23 mouse cellular contexts compared by ENCODE assay signal in genomic region chr7:69097587-69098095, GRCm38 (mm10).
DNase-seq lines count a peak whose midpoint lies in the region; ATAC-seq and TF ChIP-seq lines count a peak whose summit lies in the region.
"Had no signal": no experiment of that assay in that cellular context is flagged by ENCODE, and none has a peak within 500 bp of the region (broad histone marks: within the 10 kb centered on the region; RNA-seq: fewer than 3 reads in every experiment).

No protein-coding gene starts in this region.

- no peak overlapping the region for H3K27ac ChIP-seq in forebrain, postnatal 0 days (ENCODE audit: low read depth, low read length)
- no peak overlapping the region for H3K27ac ChIP-seq in forebrain, embryonic 15.5 days (replicated peaks)
- H3K27ac ChIP-seq in hindbrain, postnatal 0 days: no peak overlapping the region
- H3K27ac ChIP-seq: heart, embryonic 15.5 days; kidney, postnatal 0 days; limb, embryonic 13.5 days; liver, embryonic 12.5 days; neural tube, embryonic 15.5 days had no signal

- no peaks in the 10 kb centered on the region for H3K4me1 ChIP-seq in forebrain, postnatal 0 days (ENCODE audit: insufficient read depth)
- H3K4me1 ChIP-seq in forebrain, embryonic 15.5 days: peaks cover 4% of the 10 kb centered on the region; the same call in 1 of the 2 replicates
- no peaks in the 10 kb centered on the region for H3K4me1 ChIP-seq in hindbrain, postnatal 0 days (ENCODE audit: insufficient read depth, low read length)
- H3K4me1 ChIP-seq: heart, embryonic 15.5 days; liver, embryonic 12.5 days had no signal

- no peaks in the 10 kb centered on the region for H3K27me3 ChIP-seq in forebrain, postnatal 0 days (ENCODE audit: insufficient read depth, low read length)
- no peaks in the 10 kb centered on the region for H3K27me3 ChIP-seq in forebrain, embryonic 15.5 days
- H3K27me3 ChIP-seq in hindbrain, postnatal 0 days (ENCODE audit: insufficient read depth, low read length): no peaks in the 10 kb centered on the region
- H3K27me3 ChIP-seq: heart, embryonic 15.5 days; limb, embryonic 13.5 days; liver, embryonic 12.5 days; neural tube, embryonic 15.5 days had no signal

- no peak overlapping the region for H3K9ac ChIP-seq in forebrain, postnatal 0 days
- no peak overlapping the region for H3K9ac ChIP-seq in forebrain, embryonic 15.5 days (replicated peaks)
- no peak overlapping the region for H3K9ac ChIP-seq in hindbrain, postnatal 0 days (replicated peaks; ENCODE audit: low read length)
- H3K9ac ChIP-seq: heart, embryonic 15.5 days; limb, embryonic 13.5 days; liver, embryonic 12.5 days; neural tube, embryonic 15.5 days had no signal

- H3K36me3 ChIP-seq in forebrain, postnatal 0 days (ENCODE audit: insufficient read depth): no peaks in the 10 kb centered on the region
- H3K36me3 ChIP-seq in forebrain, embryonic 15.5 days: no peaks in the 10 kb centered on the region
- H3K36me3 ChIP-seq in hindbrain, postnatal 0 days (ENCODE audit: insufficient read depth, low read length): no peaks in the 10 kb centered on the region
- H3K36me3 ChIP-seq: heart, embryonic 15.5 days; limb, embryonic 13.5 days; liver, embryonic 12.5 days; neural tube, embryonic 15.5 days had no signal

- 35% methylated on average over 9 of the region's 9 CpGs for WGBS in forebrain, postnatal 0 days
- whole genome bisulfite sequencing in forebrain, embryonic 15.5 days: 48% methylated on average over 9 of the region's 9 CpGs
- WGBS in hindbrain, postnatal 0 days: 49% methylated on average over 9 of the region's 9 CpGs

- H3K9me3 ChIP-seq in forebrain, postnatal 0 days (ENCODE audit: low read length): no peaks in the 10 kb centered on the region
- no peaks in the 10 kb centered on the region for H3K9me3 ChIP-seq in forebrain, embryonic 15.5 days
- no peaks in the 10 kb centered on the region for H3K9me3 ChIP-seq in hindbrain, postnatal 0 days (ENCODE audit: low read length)
- H3K9me3 ChIP-seq: heart, embryonic 15.5 days; limb, embryonic 13.5 days; liver, embryonic 12.5 days; neural tube, embryonic 15.5 days had no signal

- peak; percentile 7 for DNase-seq in forebrain, postnatal 0 days
- peak; percentile 5 for DNase-seq in retina, embryonic 14.5 days (ENCODE audit: low spot score)
- no peak for DNase-seq in retina, postnatal 1 day
- DNase-seq in hindbrain, postnatal 0 days (ENCODE audit: low spot score): peak; percentile 17
- DNase-seq in cerebellum, adult 18-20 months: no peak
- no peak for DNase-seq in right cerebral cortex, postnatal 14 days
- DNase-seq in thymus, postnatal 36 days: no peak
- DNase-seq: adrenal gland, postnatal 25 days; cerebellum, adult 9-11 months; heart, postnatal 4 days; kidney, adult 2 months; layer of hippocampus, adult 9-11 months; lung, adult 18-20 months; lung, postnatal 10 days; spleen, adult 18-20 months; thymus, postnatal 14 days had no signal

- no peak for TF ChIP-seq CTCF in forebrain, postnatal 0 days (IDR thresholded peaks at IDR 0.05; ENCODE audit: low read depth)
- TF ChIP-seq CTCF in hindbrain, postnatal 0 days (IDR thresholded peaks at IDR 0.05; ENCODE audit: low read depth): no peak

- H3K4me3 ChIP-seq in forebrain, postnatal 0 days (ENCODE audit: low read depth, low read length): no peak overlapping the region
- no peak overlapping the region for H3K4me3 ChIP-seq in forebrain, embryonic 15.5 days
- H3K4me3 ChIP-seq in hindbrain, postnatal 0 days (ENCODE audit: low read length): no peak overlapping the region
- H3K4me3 ChIP-seq: heart, embryonic 15.5 days; limb, embryonic 13.5 days; liver, embryonic 12.5 days; neural tube, embryonic 15.5 days had no signal

- no peak overlapping the region for H3K4me2 ChIP-seq in forebrain, postnatal 0 days (ENCODE audit: low read depth)
- H3K4me2 ChIP-seq in forebrain, embryonic 15.5 days (replicated peaks): no peak overlapping the region
- H3K4me2 ChIP-seq in hindbrain, postnatal 0 days (ENCODE audit: low read depth, low read length): no peak overlapping the region
- H3K4me2 ChIP-seq: heart, embryonic 15.5 days; limb, embryonic 13.5 days; liver, embryonic 12.5 days; neural tube, embryonic 15.5 days had no signal

- ATAC-seq in forebrain, postnatal 0 days: no peak
- no peak for ATAC-seq in forebrain, embryonic 15.5 days (replicated peaks)
- ATAC-seq in hindbrain, postnatal 0 days: no peak
- ATAC-seq: CD4-positive, CD25-positive, alpha-beta regulatory T cell, adult 4 months; liver, embryonic 12.5 days had no signal

Comparison
In these comparisons a context has a peak if more than half of its experiments do, and no peak if none do; other contexts are left out.
1. DNase-seq: peak in forebrain, postnatal 0 days (single experiment), retina, embryonic 14.5 days (single experiment) and hindbrain, postnatal 0 days (single experiment); none in retina, postnatal 1 day (single experiment), cerebellum, adult 18-20 months (0 of 2), right cerebral cortex, postnatal 14 days (single experiment) and thymus, postnatal 36 days (0 of 2).